Mouse (Mus musculus): ENCODE results near the gene Mrps12.
"Not testable (repeated sequence)": the region's sequence is repeated elsewhere in the genome, so short reads cannot be mapped to it uniquely, and the experiment has no call there.

Mrps12 gene

GRCm38 (mm10) chr7:28709454-28709853 lies 32.2 kb downstream of the Mrps12 start:
- DNase-seq (ENCODE audit: low spot score in 2 of 2) = no peak

GRCm38 (mm10) chr7:28702601-28703143 lies 38.9 kb downstream of the Mrps12 start:
- DNase-seq (ENCODE audit: low spot score in 2 of 2) = no peak

- DNase-seq (ENCODE audit: low spot score in 2 of 2) = not testable (repeated sequence)
Measured at GRCm38 (mm10) chr7:28701306-28701705, 40.3 kb downstream of the Mrps12 start.

- DNase-seq (ENCODE audit: low spot score in 2 of 2) = no peak
Measured at GRCm38 (mm10) chr7:28700269-28700668, 41.4 kb downstream of the Mrps12 start.

GRCm38 (mm10) chr7:28697277-28697676 lies 44.3 kb downstream of the Mrps12 start:
- no peak for DNase-seq (ENCODE audit: low spot score in 2 of 2)

- DNase-seq (ENCODE audit: low spot score in 2 of 2) = no peak
Measured at GRCm38 (mm10) chr7:28694966-28695511, 46.6 kb downstream of the Mrps12 start.

- DNase-seq (ENCODE audit: low spot score in 2 of 2) = no peak
Measured at GRCm38 (mm10) chr7:28694423-28694822, 47.2 kb downstream of the Mrps12 start.

GRCm38 (mm10) chr7:28693321-28693966 lies 48.2 kb downstream of the Mrps12 start:
- DNase-seq (ENCODE audit: low spot score in 2 of 2) = peak; percentile 83 to 91

GRCm38 (mm10) chr7:28692545-28693320 lies 48.9 kb downstream of the Mrps12 start, which contains the start of gene Fbxo27:
Gene Fbxo27 (plus strand): TSS chr7:28692849.
- DNase-seq (ENCODE audit: low spot score in 2 of 2) = peak; percentile 56 to 62

GRCm38 (mm10) chr7:28691075-28691474 lies 50.5 kb downstream of the Mrps12 start:
- no peak for DNase-seq (ENCODE audit: low spot score in 2 of 2)
